Mouse (Mus musculus) neural tube, embryonic 14.5 days (tissue): ENCODE data around the gene Ap2a1. TPM values are rescaled to one million over a fixed set of nuclear protein-coding genes. Genes with fewer than 3 reads are reported as not detected.

ENCODE experiments used
- ATAC-seq: fragments of 200-750 bp; cut with Nextera tagmentation; 2 replicates; pipeline ENCODE4 v1.8.0; 2017; ENCODE audit warnings: low read depth, mild to moderate bottlenecking, moderate TSS enrichment, moderate library complexity
- H3K27ac ChIP-seq: fragments of 300-500 bp; sonication (generic); 2 replicates; pipeline ENCODE4 v1.5.1; 2014; ENCODE audit warnings: low read depth, mild to moderate bottlenecking, control low read depth, low read length, moderate library complexity, mixed read lengths
- H3K27me3 ChIP-seq: fragments of 300-500 bp; sonication (generic); 2 replicates; pipeline ENCODE4 v1.6.1; 2014; ENCODE audit warnings: low read length; ENCODE audit not compliant: control insufficient read depth, insufficient read depth
- H3K36me3 ChIP-seq: fragments of 300-500 bp; sonication (generic); 2 replicates; pipeline ENCODE4 v1.6.1; 2014; ENCODE audit warnings: low read length, mixed read lengths; ENCODE audit not compliant: control insufficient read depth, insufficient read depth
- H3K4me1 ChIP-seq: fragments of 300-500 bp; sonication (generic); 2 replicates; pipeline ENCODE4 v1.6.1; 2014; ENCODE audit warnings: low read length; ENCODE audit not compliant: control insufficient read depth, insufficient read depth
- H3K4me2 ChIP-seq: fragments of 300-500 bp; sonication (generic); 2 replicates; pipeline ENCODE4 v1.6.1; 2014; ENCODE audit warnings: mild to moderate bottlenecking, low read depth, low read length, control low read depth
- H3K4me3 ChIP-seq: fragments of 300-500 bp; sonication (generic); 2 replicates; pipeline ENCODE4 v1.5.1; 2014; ENCODE audit warnings: low read depth, low read length, control low read depth, mixed read lengths
- H3K9ac ChIP-seq: fragments of 300-500 bp; sonication (generic); replicated peaks from 2 replicates; pipeline ENCODE4 v1.6.1; 2014; ENCODE audit warnings: low read depth, mild to moderate bottlenecking, control low read depth, low read length, mixed read lengths
- H3K9me3 ChIP-seq: fragments of 300-500 bp; sonication (generic); 2 replicates; pipeline ENCODE4 v1.6.1; 2016; ENCODE audit warnings: low read length; ENCODE audit not compliant: control insufficient read depth
- WGBS: fragments of 180-500 bp; shearing (Covaris S2); extraction: QIAGEN DNeasy Blood & Tissue Kit; methylation state at CpG from one replicate; pipeline ENCODE4 v1.1.7; 2014; 5-methylcytosine and 5-hydroxymethylcytosine counted together
- polyA plus RNA-seq: library from polyadenylated mRNA; unstranded; fragments of >200 nt; fragmentation: Nextera tagmentation; extraction: Ambion mirVana; gene quantifications from 2 replicates; pipeline ENCODE4 v1.2.1, GENCODE M21; 2014

Ap2a1 gene
- polyA plus RNA-seq, 1 experiment from 2014 or later: 128 TPM

DNA sequence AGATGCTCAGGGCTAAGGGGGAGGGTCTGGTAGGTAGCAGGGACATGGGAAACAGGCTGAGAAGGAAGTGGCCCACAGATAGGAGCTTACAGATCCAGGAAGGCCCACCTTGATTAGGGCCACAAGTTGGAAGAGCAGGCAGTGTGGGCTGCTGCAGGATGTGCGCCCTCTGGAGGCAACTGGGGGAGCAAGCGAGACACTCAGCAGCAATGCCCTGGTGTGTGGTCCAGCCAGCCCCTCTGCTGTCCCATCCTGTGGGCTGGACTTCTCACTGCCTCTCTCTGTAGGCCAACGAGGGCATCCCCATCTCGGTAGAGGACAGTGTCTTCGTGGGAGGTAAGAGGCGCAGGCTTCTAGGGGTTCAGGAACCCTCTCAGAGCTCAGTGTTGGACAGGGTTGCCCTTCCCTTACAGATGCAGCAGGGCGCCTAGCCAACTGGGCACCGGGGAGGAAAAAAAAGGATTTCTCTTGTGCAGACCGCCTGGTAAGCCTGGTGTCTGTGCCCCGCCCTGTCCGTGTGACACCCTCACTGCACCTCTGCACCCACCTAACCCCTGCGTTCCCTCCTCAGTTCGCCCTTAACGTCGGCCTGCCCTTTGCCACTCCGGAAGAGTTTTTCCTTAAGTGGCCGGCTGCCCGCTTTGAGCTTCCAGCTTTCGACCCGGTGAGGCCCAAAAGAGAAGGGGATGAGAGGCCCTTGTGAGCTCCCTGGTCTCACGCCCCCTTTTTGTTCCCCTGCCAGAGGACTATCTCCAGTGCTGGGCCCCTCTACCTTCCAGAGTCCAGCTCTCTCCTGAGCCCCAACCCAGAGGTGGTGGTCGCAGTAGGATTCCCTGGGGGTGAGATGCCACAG, 68.5 kb downstream of the Ap2a1 start:
- H3K4me1 ChIP-seq: peaks cover 19% of the 10 kb centered on the region
- peaks cover 44% of the 10 kb centered on the region for H3K36me3 ChIP-seq
- H3K9me3 ChIP-seq: no peaks in the 10 kb centered on the region
- H3K4me3 ChIP-seq: no peak overlapping the region
- peak; percentile 26; the same call in 1 of the 2 replicates for ATAC-seq
- no peak overlapping the region for H3K4me2 ChIP-seq
- no peaks in the 10 kb centered on the region for H3K27me3 ChIP-seq
- WGBS: 61% methylated on average over 22 of the region's 22 CpGs
- H3K9ac ChIP-seq: no peak overlapping the region
- H3K27ac ChIP-seq: no peak overlapping the region; the same call in 1 of the 2 replicates

DNA sequence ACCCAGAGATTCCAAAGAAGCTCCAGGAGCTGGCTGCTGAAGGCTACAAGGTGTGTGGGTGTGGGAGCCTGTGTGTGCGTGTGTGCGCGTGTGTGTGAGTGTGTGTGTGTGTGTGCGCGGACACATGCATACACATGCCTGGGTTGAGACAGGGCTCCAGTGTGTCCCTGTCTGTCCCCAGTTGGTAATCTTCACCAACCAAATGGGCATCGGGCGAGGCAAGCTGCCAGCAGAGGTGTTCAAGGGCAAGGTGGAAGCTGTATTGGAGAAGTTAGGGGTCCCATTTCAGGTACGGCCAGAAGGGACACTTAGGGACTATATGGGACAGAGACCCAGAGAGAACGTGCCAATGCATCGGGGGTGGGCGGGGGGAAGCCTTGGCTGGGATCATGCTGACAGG, 69.4 kb downstream of the Ap2a1 start:
- Histone ChIP-seq H3K4me2 (no peak overlapping the region), H3K4me3 (no peak overlapping the region), H3K27ac (no peak overlapping the region), H3K9me3 (no peaks in the 10 kb centered on the region), H3K36me3 (peaks cover 39% of the 10 kb centered on the region), H3K4me1 (peaks cover 19% of the 10 kb centered on the region), H3K27me3 (no peaks in the 10 kb centered on the region), H3K9ac (no peak overlapping the region)
- WGBS: 92% methylated on average over 11 of the region's 11 CpGs
- no peak for ATAC-seq

DNA sequence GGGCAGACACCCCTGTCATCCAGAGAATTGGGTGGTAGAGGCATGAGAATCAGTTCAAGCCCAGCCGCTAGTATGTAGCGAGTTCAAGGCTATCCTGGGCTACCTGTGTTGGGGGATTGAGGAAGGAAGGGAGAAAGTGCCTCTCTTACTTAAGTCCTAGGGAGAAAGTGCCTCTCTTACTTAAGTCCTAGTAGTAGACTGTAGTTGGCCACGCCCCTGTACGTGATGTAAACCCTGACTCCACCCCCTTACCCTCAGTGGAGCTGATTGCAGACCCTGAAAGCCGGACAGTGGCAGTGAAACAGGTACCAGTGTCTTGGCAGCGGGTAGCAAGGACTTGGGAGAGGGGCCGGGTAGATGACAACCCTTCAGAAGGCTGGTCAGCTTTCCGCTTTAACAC, 71.4 kb downstream of the Ap2a1 start:
- Histone ChIP-seq H3K9ac (peak overlapping the region; percentile 63), H3K4me1 (peaks cover 25% of the 10 kb centered on the region), H3K4me2 (peak overlapping the region; percentile 71), H3K4me3 (peak overlapping the region; percentile 55), H3K9me3 (no peaks in the 10 kb centered on the region), H3K27me3 (no peaks in the 10 kb centered on the region), H3K27ac (peak overlapping the region; percentile 87; the same call in 1 of the 2 replicates), H3K36me3 (peaks cover 21% of the 10 kb centered on the region)
- 24% methylated on average over 8 of the region's 8 CpGs for WGBS
- no peak for ATAC-seq

DNA sequence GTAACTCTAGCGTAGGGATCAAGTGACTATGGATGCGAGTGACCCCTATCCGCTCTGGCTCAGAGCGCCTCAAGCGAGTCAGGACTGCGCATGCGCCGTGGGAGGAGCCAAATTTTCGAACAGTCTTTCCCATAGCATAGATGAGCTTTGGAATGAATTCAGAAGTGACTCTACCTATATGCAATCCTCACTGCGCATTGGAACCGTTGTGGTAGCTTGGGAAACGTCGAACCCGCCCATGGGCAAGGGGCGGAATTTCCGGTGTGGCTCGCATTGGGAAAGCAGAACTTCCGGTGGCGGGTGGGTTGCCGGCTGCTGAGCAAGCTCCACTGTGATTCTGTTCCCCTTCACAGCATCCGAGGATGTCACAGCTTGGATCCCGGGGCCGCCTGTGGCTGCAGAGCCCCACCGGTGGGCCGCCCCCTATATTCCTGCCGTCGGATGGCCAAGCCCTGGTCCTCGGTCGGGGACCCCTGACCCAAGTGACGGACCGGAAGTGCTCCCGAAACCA, 72.2 kb downstream of the Ap2a1 start, which contains the start of gene Pnkp:
TSS of gene Pnkp (plus strand) at position 98 of the 511 bp plus-strand sequence.
- Histone ChIP-seq H3K27ac (peak within 1 kb of the TSS; percentile 87), H3K4me3 (peak within 1 kb of the TSS; percentile 55), H3K4me2 (peak within 1 kb of the TSS; percentile 71), H3K36me3 (peaks cover 13% of the 10 kb centered on the region), H3K9ac (peak within 1 kb of the TSS; percentile 63), H3K4me1 (peaks cover 25% of the 10 kb centered on the region), H3K27me3 (no peaks in the 10 kb centered on the region), H3K9me3 (no peaks in the 10 kb centered on the region)
- peak; percentile 57 for ATAC-seq
- WGBS: under 1% methylated on average over 32 of the region's 32 CpGs

DNA sequence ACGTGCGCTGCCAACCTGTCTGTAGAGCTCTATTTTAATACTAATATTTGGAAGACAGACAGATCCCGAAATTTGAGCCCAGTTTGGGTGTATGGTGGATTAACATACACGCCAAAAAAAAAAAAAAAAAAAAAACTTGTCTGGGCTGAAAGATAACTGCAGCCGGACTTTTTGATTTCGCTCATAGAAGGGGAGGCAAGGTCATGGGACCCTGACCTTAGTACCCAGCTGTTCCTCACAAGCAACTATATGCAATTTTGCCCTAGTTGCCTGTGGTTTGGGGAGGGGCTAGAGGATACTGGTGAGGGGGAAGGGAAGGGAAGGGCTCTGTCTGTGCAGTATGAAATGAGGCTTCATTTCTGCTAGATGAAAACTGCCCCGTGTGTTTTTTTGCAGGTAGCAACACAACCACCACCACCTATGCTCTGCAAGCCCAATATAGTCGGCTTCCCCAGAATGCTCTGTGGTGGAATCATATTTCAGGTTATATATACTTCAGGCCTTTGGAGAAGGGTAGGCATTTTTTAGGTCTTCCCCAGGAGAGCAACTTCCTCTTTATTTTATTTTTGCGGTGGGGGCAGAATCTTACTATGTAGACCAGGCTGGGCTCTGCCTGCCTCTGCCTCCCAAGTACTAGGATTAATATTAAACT, 72.9 kb downstream of the Ap2a1 start:
- peak overlapping the region; percentile 55; the same call in 1 of the 2 replicates for H3K4me3 ChIP-seq
- H3K4me1 ChIP-seq: peaks cover 27% of the 10 kb centered on the region
- peak overlapping the region; percentile 87 for H3K27ac ChIP-seq
- no peak for ATAC-seq
- H3K9me3 ChIP-seq: no peaks in the 10 kb centered on the region
- peak overlapping the region; percentile 71 for H3K4me2 ChIP-seq
- no peaks in the 10 kb centered on the region for H3K27me3 ChIP-seq
- H3K36me3 ChIP-seq: peaks cover 8% of the 10 kb centered on the region; the same call in 1 of the 2 replicates
- H3K9ac ChIP-seq: 0 out of 2 replicates have a peak overlapping the region, but pooled peaks have one; percentile 2
- WGBS: 75% methylated on average over 9 of the region's 9 CpGs

DNA sequence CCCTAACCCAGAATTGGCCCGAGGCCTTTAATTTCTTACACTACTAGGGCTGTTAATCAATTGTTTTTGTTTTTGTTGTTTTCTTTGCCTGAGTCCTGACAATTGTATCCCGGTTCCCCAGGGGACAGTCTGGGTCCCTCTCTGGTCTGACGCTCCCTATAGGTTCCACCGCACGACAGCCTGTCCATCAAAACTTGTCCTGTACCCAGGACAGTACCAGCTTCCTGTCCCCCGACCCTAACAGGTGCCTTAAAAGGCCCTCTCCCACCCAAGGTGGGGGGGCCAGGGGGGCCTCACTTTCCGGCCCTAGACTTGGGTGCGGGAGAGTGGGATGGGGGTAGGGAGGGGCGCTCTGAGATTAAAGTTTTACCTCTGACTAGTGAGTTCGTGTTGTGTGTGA, 74.3 kb downstream of the Ap2a1 start:
- peaks cover 37% of the 10 kb centered on the region for H3K4me1 ChIP-seq
- peak overlapping the region; percentile 78 for H3K27ac ChIP-seq
- H3K4me3 ChIP-seq: peak overlapping the region; percentile 33
- ATAC-seq: no peak
- 33% methylated on average over 10 of the region's 10 CpGs for whole genome bisulfite sequencing
- H3K4me2 ChIP-seq: peak overlapping the region; percentile 63
- no peaks in the 10 kb centered on the region for H3K9me3 ChIP-seq
- H3K27me3 ChIP-seq: no peaks in the 10 kb centered on the region
- peak overlapping the region; percentile 63 for H3K9ac ChIP-seq
- H3K36me3 ChIP-seq: 0 out of 2 replicates have a peak, but pooled peaks cover 2% of the 10 kb centered on the region

DNA sequence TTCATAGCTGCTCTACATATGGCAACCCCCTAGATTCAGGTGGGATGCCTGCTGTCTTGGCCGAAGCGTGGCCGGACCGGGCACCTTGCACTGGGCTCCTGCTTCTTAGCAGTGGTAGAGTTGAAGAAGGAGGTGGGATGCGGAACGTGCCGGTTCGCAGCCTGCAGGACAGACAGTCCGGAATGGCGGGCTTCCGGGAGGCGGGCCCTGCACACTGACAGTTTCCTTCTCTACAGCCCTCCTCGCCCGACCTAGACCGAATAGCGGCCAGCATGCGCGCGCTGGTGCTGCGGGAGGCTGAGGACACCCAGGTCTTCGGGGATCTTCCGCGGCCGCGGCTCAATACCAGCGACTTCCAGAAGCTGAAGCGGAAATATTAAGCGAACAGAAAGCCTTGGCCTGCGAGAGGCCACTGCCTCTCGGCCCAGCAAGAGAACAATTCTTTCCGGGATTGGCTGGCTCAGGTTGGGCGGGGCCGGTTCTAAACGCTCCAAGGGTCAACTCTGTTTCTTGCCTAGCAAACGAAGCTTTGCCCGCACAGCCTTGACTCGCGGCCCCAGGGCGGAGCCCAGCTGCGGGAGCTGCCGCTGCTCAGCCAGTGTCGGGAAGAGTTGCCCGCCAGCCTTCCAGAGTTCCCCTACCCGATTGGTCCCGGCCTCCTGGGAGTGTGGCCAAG, 74.8 kb downstream of the Ap2a1 start:
- WGBS: under 1% methylated on average over 45 of the region's 45 CpGs
- peak overlapping the region; percentile 33 for H3K4me3 ChIP-seq
- H3K36me3 ChIP-seq: 0 out of 2 replicates have a peak, but pooled peaks cover 2% of the 10 kb centered on the region
- H3K27ac ChIP-seq: peak overlapping the region; percentile 78
- H3K9me3 ChIP-seq: no peaks in the 10 kb centered on the region
- ATAC-seq: 0 out of 2 replicates have a peak, but pooled peaks have one; percentile 14
- H3K27me3 ChIP-seq: no peaks in the 10 kb centered on the region
- peaks cover 37% of the 10 kb centered on the region for H3K4me1 ChIP-seq
- peak overlapping the region; percentile 63 for H3K9ac ChIP-seq
- H3K4me2 ChIP-seq: peak overlapping the region; percentile 63

DNA sequence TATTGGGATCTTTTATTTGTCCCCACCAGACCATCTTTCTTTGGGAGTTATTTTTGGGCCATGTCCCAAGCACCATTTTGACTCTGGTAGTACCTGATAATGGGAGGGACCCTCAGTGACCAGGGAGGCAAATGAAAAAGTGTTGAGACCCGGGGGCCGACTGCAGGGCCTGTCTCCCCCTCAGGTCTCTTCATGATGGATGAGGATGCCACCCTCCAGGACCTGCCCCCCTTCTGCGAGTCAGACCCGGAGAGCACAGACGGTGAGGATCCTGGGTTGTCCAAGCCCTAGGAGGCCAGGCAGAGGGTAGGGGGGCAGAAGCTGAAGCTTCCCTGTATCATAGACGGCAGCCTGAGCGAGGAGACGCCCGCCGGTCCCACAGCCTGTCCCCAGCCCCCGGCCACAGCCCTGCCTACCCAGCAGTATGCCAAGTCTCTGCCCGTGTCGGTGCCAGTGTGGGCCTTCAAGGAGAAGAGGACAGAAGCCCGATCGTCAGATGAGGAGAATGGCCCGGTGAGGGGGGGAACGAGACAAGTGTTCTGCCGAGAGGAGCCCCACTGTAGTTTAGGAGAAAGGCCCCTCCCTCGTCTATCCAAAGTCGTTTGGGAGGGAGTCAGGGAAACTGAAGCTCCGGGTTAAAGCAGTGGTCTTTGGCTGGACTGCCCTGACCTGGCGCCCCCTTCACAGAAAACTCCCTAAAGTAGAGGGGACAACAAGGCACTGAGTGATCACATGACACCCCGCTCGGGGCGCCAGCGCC, 75.5 kb downstream of the Ap2a1 start:
- peak overlapping the region; percentile 78 for H3K27ac ChIP-seq
- peak overlapping the region; percentile 63 for H3K4me2 ChIP-seq
- no peaks in the 10 kb centered on the region for H3K27me3 ChIP-seq
- ATAC-seq: no peak
- H3K9ac ChIP-seq: peak overlapping the region; percentile 63
- peak overlapping the region; percentile 33 for H3K4me3 ChIP-seq
- 32% methylated on average over 25 of the region's 26 CpGs for WGBS
- H3K4me1 ChIP-seq: peaks cover 37% of the 10 kb centered on the region
- 0 out of 2 replicates have a peak, but pooled peaks cover 2% of the 10 kb centered on the region for H3K36me3 ChIP-seq
- no peaks in the 10 kb centered on the region for H3K9me3 ChIP-seq
